Mouse (Mus musculus): ENCODE measurements around the gene Fam207a. TPM values are rescaled to one million over a fixed set of nuclear protein-coding genes. Genes with fewer than 3 reads are reported as not detected.

Fam207a gene
- polyA plus RNA-seq, 1 experiment from 2014 or later: 39.4 TPM

- Histone ChIP-seq H3K4me2 (no peak overlapping the region), H3K27ac (0 out of 2 replicates have a peak overlapping the region, but pooled peaks have one; percentile 25), H3K4me1 (no peaks in the 10 kb centered on the region), H3K27me3 (no peaks in the 10 kb centered on the region), H3K9ac (no peak overlapping the region), H3K36me3 (replicated peaks) (peaks cover 39% of the 10 kb centered on the region), H3K9me3 (no peaks in the 10 kb centered on the region), H3K4me3 (replicated peaks) (no peak overlapping the region)
- no peak for ATAC-seq (ENCODE audit: low FRiP score)
- 80% methylated on average over 18 of the region's 18 CpGs for WGBS
Measured at GRCm38 (mm10) chr10:77484205-77484935, 31.2 kb downstream of the Fam207a start.

- ATAC-seq (ENCODE audit: low FRiP score): no peak
- Histone ChIP-seq H3K27ac (no peak overlapping the region), H3K4me2 (no peak overlapping the region), H3K27me3 (no peaks in the 10 kb centered on the region), H3K36me3 (replicated peaks) (peaks cover 14% of the 10 kb centered on the region), H3K4me1 (no peaks in the 10 kb centered on the region), H3K4me3 (replicated peaks) (no peak overlapping the region), H3K9me3 (no peaks in the 10 kb centered on the region), H3K9ac (no peak overlapping the region)
Measured at GRCm38 (mm10) chr10:77481814-77482213, 33.8 kb downstream of the Fam207a start.

- WGBS: 100% methylated on average over 1 of the region's 1 CpGs
- no peak for ATAC-seq (ENCODE audit: low FRiP score)
Measured at GRCm38 (mm10) chr10:77479972-77480371, 35.6 kb downstream of the Fam207a start.

GRCm38 (mm10) chr10:77476907-77477306, 38.7 kb downstream of the Fam207a start:
- no peaks in the 10 kb centered on the region for H3K36me3 ChIP-seq (replicated peaks)
- no peaks in the 10 kb centered on the region for H3K27me3 ChIP-seq
- no peak for ATAC-seq (ENCODE audit: low FRiP score)
- 88% methylated on average over 3 of the region's 3 CpGs for WGBS
- no peak overlapping the region for H3K27ac ChIP-seq
- no peaks in the 10 kb centered on the region for H3K4me1 ChIP-seq
- no peaks in the 10 kb centered on the region for H3K9me3 ChIP-seq
- H3K4me2 ChIP-seq: no peak overlapping the region
- H3K4me3 ChIP-seq (replicated peaks): no peak overlapping the region
- H3K9ac ChIP-seq: no peak overlapping the region

More at GRCm38 (mm10) chr10:77479972-77480371, 35.6 kb downstream of the Fam207a start:
- no peak overlapping the region for H3K27ac ChIP-seq
- no peak overlapping the region for H3K9ac ChIP-seq
- no peaks in the 10 kb centered on the region for H3K27me3 ChIP-seq
- H3K4me2 ChIP-seq: no peak overlapping the region
- no peak overlapping the region for H3K4me3 ChIP-seq (replicated peaks)
- H3K36me3 ChIP-seq (replicated peaks): no peaks in the 10 kb centered on the region
- no peaks in the 10 kb centered on the region for H3K4me1 ChIP-seq
- no peaks in the 10 kb centered on the region for H3K9me3 ChIP-seq

- H3K36me3 ChIP-seq (replicated peaks): no peaks in the 10 kb centered on the region
- H3K27ac ChIP-seq: no peak overlapping the region
- WGBS: 82% methylated on average over 5 of the region's 5 CpGs
- no peak overlapping the region for H3K4me3 ChIP-seq (replicated peaks)
- H3K4me2 ChIP-seq: no peak overlapping the region
- H3K9ac ChIP-seq: no peak overlapping the region
- ATAC-seq (ENCODE audit: low FRiP score): no peak
- H3K4me1 ChIP-seq: no peaks in the 10 kb centered on the region
- no peaks in the 10 kb centered on the region for H3K27me3 ChIP-seq
- no peaks in the 10 kb centered on the region for H3K9me3 ChIP-seq
Measured at GRCm38 (mm10) chr10:77472188-77472587, 43.4 kb downstream of the Fam207a start.

GRCm38 (mm10) chr10:77471512-77471911, 44.1 kb downstream of the Fam207a start:
- Histone ChIP-seq H3K4me2 (no peak overlapping the region), H3K27ac (no peak overlapping the region), H3K4me3 (replicated peaks) (no peak overlapping the region), H3K36me3 (replicated peaks) (no peaks in the 10 kb centered on the region), H3K27me3 (no peaks in the 10 kb centered on the region), H3K9ac (no peak overlapping the region), H3K4me1 (no peaks in the 10 kb centered on the region), H3K9me3 (no peaks in the 10 kb centered on the region)
- 84% methylated on average over 7 of the region's 7 CpGs for WGBS
- no peak for ATAC-seq (ENCODE audit: low FRiP score)

- no peak overlapping the region for H3K27ac ChIP-seq
- H3K4me1 ChIP-seq: no peaks in the 10 kb centered on the region
- H3K36me3 ChIP-seq (replicated peaks): no peaks in the 10 kb centered on the region
- ATAC-seq (ENCODE audit: low FRiP score): no peak
- WGBS: 77% methylated on average over 3 of the region's 3 CpGs
- no peaks in the 10 kb centered on the region for H3K9me3 ChIP-seq
- H3K27me3 ChIP-seq: no peaks in the 10 kb centered on the region
- no peak overlapping the region for H3K9ac ChIP-seq
- H3K4me2 ChIP-seq: no peak overlapping the region
- H3K4me3 ChIP-seq (replicated peaks): no peak overlapping the region
Measured at GRCm38 (mm10) chr10:77470763-77471162, 44.8 kb downstream of the Fam207a start.

- Histone ChIP-seq H3K9ac (no peak overlapping the region), H3K36me3 (replicated peaks) (no peaks in the 10 kb centered on the region), H3K27ac (no peak overlapping the region), H3K4me1 (no peaks in the 10 kb centered on the region), H3K4me2 (no peak overlapping the region), H3K4me3 (replicated peaks) (no peak overlapping the region), H3K27me3 (no peaks in the 10 kb centered on the region), H3K9me3 (no peaks in the 10 kb centered on the region)
- ATAC-seq (ENCODE audit: low FRiP score): no peak
- 79% methylated on average over 4 of the region's 4 CpGs for whole genome bisulfite sequencing
Measured at GRCm38 (mm10) chr10:77468675-77469074, 46.9 kb downstream of the Fam207a start.

GRCm38 (mm10) chr10:77467407-77467806, 48.2 kb downstream of the Fam207a start:
- Histone ChIP-seq H3K4me1 (no peaks in the 10 kb centered on the region), H3K36me3 (replicated peaks) (no peaks in the 10 kb centered on the region), H3K9me3 (no peaks in the 10 kb centered on the region), H3K4me2 (no peak overlapping the region), H3K27ac (no peak overlapping the region), H3K4me3 (replicated peaks) (no peak overlapping the region), H3K27me3 (no peaks in the 10 kb centered on the region), H3K9ac (no peak overlapping the region)
- 88% methylated on average over 6 of the region's 6 CpGs for WGBS
- ATAC-seq (ENCODE audit: low FRiP score): no peak

GRCm38 (mm10) chr10:77465902-77466301, 49.7 kb downstream of the Fam207a start:
- Histone ChIP-seq H3K9me3 (no peaks in the 10 kb centered on the region), H3K36me3 (replicated peaks) (no peaks in the 10 kb centered on the region), H3K4me1 (no peaks in the 10 kb centered on the region), H3K4me2 (no peak overlapping the region), H3K27me3 (no peaks in the 10 kb centered on the region), H3K27ac (no peak overlapping the region), H3K4me3 (replicated peaks) (no peak overlapping the region), H3K9ac (no peak overlapping the region)
- 86% methylated on average over 5 of the region's 5 CpGs for WGBS
- no peak for ATAC-seq (ENCODE audit: low FRiP score)

GRCm38 (mm10) chr10:77464181-77464936, 51.2 kb downstream of the Fam207a start:
- H3K4me3 ChIP-seq (replicated peaks): no peak overlapping the region
- no peak for ATAC-seq (ENCODE audit: low FRiP score)
- no peak overlapping the region for H3K9ac ChIP-seq
- H3K27ac ChIP-seq: no peak overlapping the region
- no peak overlapping the region for H3K4me2 ChIP-seq
- no peaks in the 10 kb centered on the region for H3K36me3 ChIP-seq (replicated peaks)
- H3K27me3 ChIP-seq: no peaks in the 10 kb centered on the region
- no peaks in the 10 kb centered on the region for H3K4me1 ChIP-seq
- WGBS: 74% methylated on average over 10 of the region's 10 CpGs
- H3K9me3 ChIP-seq: no peaks in the 10 kb centered on the region

GRCm38 (mm10) chr10:77461161-77461560, 54.4 kb downstream of the Fam207a start:
- no peak for ATAC-seq (ENCODE audit: low FRiP score)

GRCm38 (mm10) chr10:77457701-77458100, 57.9 kb downstream of the Fam207a start:
- Histone ChIP-seq H3K36me3 (replicated peaks) (no peaks in the 10 kb centered on the region), H3K4me1 (no peaks in the 10 kb centered on the region), H3K9ac (no peak overlapping the region), H3K27ac (no peak overlapping the region), H3K27me3 (no peaks in the 10 kb centered on the region), H3K4me3 (replicated peaks) (no peak overlapping the region), H3K9me3 (no peaks in the 10 kb centered on the region), H3K4me2 (no peak overlapping the region)
- WGBS: 86% methylated on average over 3 of the region's 3 CpGs
- no peak for ATAC-seq (ENCODE audit: low FRiP score)

More at GRCm38 (mm10) chr10:77461161-77461560, 54.4 kb downstream of the Fam207a start:
- Histone ChIP-seq H3K4me1 (no peaks in the 10 kb centered on the region), H3K36me3 (replicated peaks) (no peaks in the 10 kb centered on the region), H3K9ac (no peak overlapping the region), H3K4me3 (replicated peaks) (no peak overlapping the region), H3K27ac (no peak overlapping the region), H3K4me2 (no peak overlapping the region), H3K9me3 (no peaks in the 10 kb centered on the region), H3K27me3 (no peaks in the 10 kb centered on the region)
- WGBS: 91% methylated on average over 8 of the region's 8 CpGs
